Mouse (Mus musculus): ENCODE results near the gene Fam214a. TPM values are rescaled to one million over a fixed set of nuclear protein-coding genes. Genes with fewer than 3 reads are reported as not detected.
"Not testable (repeated sequence)": the region's sequence is repeated elsewhere in the genome, so short reads cannot be mapped to it uniquely, and the experiment has no call there.

The Fam214a gene
- polyA plus RNA-seq, 1 experiment from 2014 or later = 28.1 TPM

- 0 out of 2 replicates have a peak, but pooled peaks cover 5% of the 10 kb centered on the region for H3K36me3 ChIP-seq (replicated peaks; ENCODE audit: control insufficient read depth, insufficient read depth)
- H3K4me2 ChIP-seq (replicated peaks) = no peak overlapping the region
- no peak overlapping the region for H3K27ac ChIP-seq
- no peaks in the 10 kb centered on the region for H3K27me3 ChIP-seq (ENCODE audit: control insufficient read depth, insufficient read depth, low read length)
- 91% methylated on average over 8 of the region's 8 CpGs for WGBS
- H3K4me1 ChIP-seq (replicated peaks; ENCODE audit: control insufficient read depth, insufficient read depth, low read length) = peaks cover 27% of the 10 kb centered on the region
- DNase-seq (ENCODE audit: low spot score) (no peak), ATAC-seq (ENCODE audit: low FRiP score) (no peak)
- H3K9me3 ChIP-seq (ENCODE audit: control insufficient read depth, low read length) = no peaks in the 10 kb centered on the region
- no peak overlapping the region for H3K4me3 ChIP-seq (replicated peaks; ENCODE audit: low read length)
- H3K9ac ChIP-seq = no peak overlapping the region
Measured at GRCm38 (mm10) chr9:74982193-74982592, 29.5 kb downstream of the Fam214a start.

- WGBS = 83% methylated on average over 1 of the region's 1 CpGs
- not testable (repeated sequence) for H3K9me3 ChIP-seq (ENCODE audit: control insufficient read depth, low read length); H3K4me2 ChIP-seq (replicated peaks); H3K9ac ChIP-seq; DNase-seq (ENCODE audit: low spot score); H3K27ac ChIP-seq; H3K27me3 ChIP-seq (ENCODE audit: control insufficient read depth, insufficient read depth, low read length); ATAC-seq (ENCODE audit: low FRiP score); H3K4me3 ChIP-seq (replicated peaks; ENCODE audit: low read length); H3K36me3 ChIP-seq (replicated peaks; ENCODE audit: control insufficient read depth, insufficient read depth)
- H3K4me1 ChIP-seq (replicated peaks; ENCODE audit: control insufficient read depth, insufficient read depth, low read length) = peaks cover 21% of the 10 kb centered on the region
Measured at GRCm38 (mm10) chr9:74982722-74983121, 30.0 kb downstream of the Fam214a start.

- no peaks in the 10 kb centered on the region for H3K27me3 ChIP-seq (ENCODE audit: control insufficient read depth, insufficient read depth, low read length)
- 0 out of 2 replicates have a peak, but pooled peaks cover 5% of the 10 kb centered on the region for H3K36me3 ChIP-seq (replicated peaks; ENCODE audit: control insufficient read depth, insufficient read depth)
- ATAC-seq (ENCODE audit: low FRiP score) = no peak
- no peak overlapping the region for H3K4me3 ChIP-seq (replicated peaks; ENCODE audit: low read length)
- 85% methylated on average over 14 of the region's 14 CpGs for WGBS
- no peak overlapping the region for H3K27ac ChIP-seq
- H3K9me3 ChIP-seq (ENCODE audit: control insufficient read depth, low read length) = no peaks in the 10 kb centered on the region
- no peaks in the 10 kb centered on the region for H3K4me1 ChIP-seq (replicated peaks; ENCODE audit: control insufficient read depth, insufficient read depth, low read length)
- no peak for DNase-seq (ENCODE audit: low spot score)
- no peak overlapping the region for H3K4me2 ChIP-seq (replicated peaks)
- no peak overlapping the region for H3K9ac ChIP-seq
Measured at GRCm38 (mm10) chr9:74985173-74985715, 32.6 kb downstream of the Fam214a start.

- no peak for ATAC-seq (ENCODE audit: low FRiP score)
- H3K36me3 ChIP-seq (replicated peaks; ENCODE audit: control insufficient read depth, insufficient read depth) = 0 out of 2 replicates have a peak, but pooled peaks cover 5% of the 10 kb centered on the region
- no peak overlapping the region for H3K4me3 ChIP-seq (replicated peaks; ENCODE audit: low read length)
- H3K27me3 ChIP-seq (ENCODE audit: control insufficient read depth, insufficient read depth, low read length) = no peaks in the 10 kb centered on the region
- no peaks in the 10 kb centered on the region for H3K4me1 ChIP-seq (replicated peaks; ENCODE audit: control insufficient read depth, insufficient read depth, low read length)
- DNase-seq (ENCODE audit: low spot score) = no peak
- H3K9me3 ChIP-seq (ENCODE audit: control insufficient read depth, low read length) = no peaks in the 10 kb centered on the region
- no peak overlapping the region for H3K27ac ChIP-seq
- 73% methylated on average over 2 of the region's 2 CpGs for WGBS
- H3K4me2 ChIP-seq (replicated peaks) = no peak overlapping the region
- H3K9ac ChIP-seq = no peak overlapping the region
Measured at GRCm38 (mm10) chr9:74985770-74986169, 33.1 kb downstream of the Fam214a start.

GRCm38 (mm10) chr9:74988893-74989460 is 36.3 kb downstream of the Fam214a start:
- Histone ChIP-seq H3K9ac (no peak overlapping the region), H3K36me3 (replicated peaks; ENCODE audit: control insufficient read depth, insufficient read depth) (0 out of 2 replicates have a peak, but pooled peaks cover 5% of the 10 kb centered on the region), H3K4me2 (replicated peaks) (no peak overlapping the region), H3K9me3 (ENCODE audit: control insufficient read depth, low read length) (no peaks in the 10 kb centered on the region), H3K27ac (no peak overlapping the region), H3K4me1 (replicated peaks; ENCODE audit: control insufficient read depth, insufficient read depth, low read length) (no peaks in the 10 kb centered on the region), H3K27me3 (ENCODE audit: control insufficient read depth, insufficient read depth, low read length) (no peaks in the 10 kb centered on the region), H3K4me3 (replicated peaks; ENCODE audit: low read length) (no peak overlapping the region)
- DNase-seq (ENCODE audit: low spot score) = no peak
- ATAC-seq (ENCODE audit: low FRiP score) = no peak
- WGBS = 92% methylated on average over 7 of the region's 7 CpGs

GRCm38 (mm10) chr9:74989990-74990389 is 37.3 kb downstream of the Fam214a start:
- Histone ChIP-seq H3K36me3 (replicated peaks; ENCODE audit: control insufficient read depth, insufficient read depth) (0 out of 2 replicates have a peak, but pooled peaks cover 2% of the 10 kb centered on the region), H3K4me1 (replicated peaks; ENCODE audit: control insufficient read depth, insufficient read depth, low read length) (no peaks in the 10 kb centered on the region), H3K4me2 (replicated peaks) (no peak overlapping the region), H3K9ac (no peak overlapping the region), H3K4me3 (replicated peaks; ENCODE audit: low read length) (no peak overlapping the region), H3K27ac (no peak overlapping the region), H3K27me3 (ENCODE audit: control insufficient read depth, insufficient read depth, low read length) (no peaks in the 10 kb centered on the region), H3K9me3 (ENCODE audit: control insufficient read depth, low read length) (no peaks in the 10 kb centered on the region)
- 94% methylated on average over 2 of the region's 2 CpGs for WGBS
- ATAC-seq (ENCODE audit: low FRiP score) (no peak), DNase-seq (ENCODE audit: low spot score) (no peak)

- ATAC-seq (ENCODE audit: low FRiP score) = no peak
- no peak for DNase-seq (ENCODE audit: low spot score)
- no peak overlapping the region for H3K4me2 ChIP-seq (replicated peaks)
- H3K4me1 ChIP-seq (replicated peaks; ENCODE audit: control insufficient read depth, insufficient read depth, low read length) = no peaks in the 10 kb centered on the region
- no peak overlapping the region for H3K27ac ChIP-seq
- no peak overlapping the region for H3K9ac ChIP-seq
- H3K9me3 ChIP-seq (ENCODE audit: control insufficient read depth, low read length) = no peaks in the 10 kb centered on the region
- WGBS = 89% methylated on average over 10 of the region's 10 CpGs
- H3K27me3 ChIP-seq (ENCODE audit: control insufficient read depth, insufficient read depth, low read length) = no peaks in the 10 kb centered on the region
- no peaks in the 10 kb centered on the region for H3K36me3 ChIP-seq (replicated peaks; ENCODE audit: control insufficient read depth, insufficient read depth)
- no peak overlapping the region for H3K4me3 ChIP-seq (replicated peaks; ENCODE audit: low read length)
Measured at GRCm38 (mm10) chr9:74994611-74995257, 42.0 kb downstream of the Fam214a start.

- Histone ChIP-seq H3K4me3 (replicated peaks; ENCODE audit: low read length) (no peak overlapping the region), H3K36me3 (replicated peaks; ENCODE audit: control insufficient read depth, insufficient read depth) (no peaks in the 10 kb centered on the region; the same call in 1 of the 2 replicates)
- WGBS = 64% methylated on average over 2 of the region's 2 CpGs
Measured at GRCm38 (mm10) chr9:74996349-74996748, 43.7 kb downstream of the Fam214a start.

GRCm38 (mm10) chr9:74997976-74998375 is 45.3 kb downstream of the Fam214a start:
- Histone ChIP-seq H3K4me3 (replicated peaks; ENCODE audit: low read length) (no peak overlapping the region), H3K9me3 (ENCODE audit: control insufficient read depth, low read length) (no peaks in the 10 kb centered on the region), H3K36me3 (replicated peaks; ENCODE audit: control insufficient read depth, insufficient read depth) (no peaks in the 10 kb centered on the region; the same call in 1 of the 2 replicates), H3K4me1 (replicated peaks; ENCODE audit: control insufficient read depth, insufficient read depth, low read length) (no peaks in the 10 kb centered on the region), H3K27me3 (ENCODE audit: control insufficient read depth, insufficient read depth, low read length) (no peaks in the 10 kb centered on the region), H3K27ac (no peak overlapping the region), H3K4me2 (replicated peaks) (no peak overlapping the region), H3K9ac (no peak overlapping the region)
- DNase-seq (ENCODE audit: low spot score) (no peak), ATAC-seq (ENCODE audit: low FRiP score) (no peak)

More at GRCm38 (mm10) chr9:74996349-74996748, 43.7 kb downstream of the Fam214a start:
- Histone ChIP-seq H3K9me3 (ENCODE audit: control insufficient read depth, low read length) (no peaks in the 10 kb centered on the region), H3K27me3 (ENCODE audit: control insufficient read depth, insufficient read depth, low read length) (no peaks in the 10 kb centered on the region), H3K4me2 (replicated peaks) (no peak overlapping the region), H3K9ac (no peak overlapping the region), H3K27ac (no peak overlapping the region), H3K4me1 (replicated peaks; ENCODE audit: control insufficient read depth, insufficient read depth, low read length) (no peaks in the 10 kb centered on the region)
- no peak for ATAC-seq (ENCODE audit: low FRiP score)
- no peak for DNase-seq (ENCODE audit: low spot score)

Data from hindbrain, embryonic 14.5 days (tissue).